Mouse (Mus musculus): ENCODE measurements at regions not wholly inside any gene's neighbourhood (a gene's known extent, or its start where the extent isn't known, plus 50 kb on each side); places are given as distances from the start of the nearest gene placed in this dataset.

DNA sequence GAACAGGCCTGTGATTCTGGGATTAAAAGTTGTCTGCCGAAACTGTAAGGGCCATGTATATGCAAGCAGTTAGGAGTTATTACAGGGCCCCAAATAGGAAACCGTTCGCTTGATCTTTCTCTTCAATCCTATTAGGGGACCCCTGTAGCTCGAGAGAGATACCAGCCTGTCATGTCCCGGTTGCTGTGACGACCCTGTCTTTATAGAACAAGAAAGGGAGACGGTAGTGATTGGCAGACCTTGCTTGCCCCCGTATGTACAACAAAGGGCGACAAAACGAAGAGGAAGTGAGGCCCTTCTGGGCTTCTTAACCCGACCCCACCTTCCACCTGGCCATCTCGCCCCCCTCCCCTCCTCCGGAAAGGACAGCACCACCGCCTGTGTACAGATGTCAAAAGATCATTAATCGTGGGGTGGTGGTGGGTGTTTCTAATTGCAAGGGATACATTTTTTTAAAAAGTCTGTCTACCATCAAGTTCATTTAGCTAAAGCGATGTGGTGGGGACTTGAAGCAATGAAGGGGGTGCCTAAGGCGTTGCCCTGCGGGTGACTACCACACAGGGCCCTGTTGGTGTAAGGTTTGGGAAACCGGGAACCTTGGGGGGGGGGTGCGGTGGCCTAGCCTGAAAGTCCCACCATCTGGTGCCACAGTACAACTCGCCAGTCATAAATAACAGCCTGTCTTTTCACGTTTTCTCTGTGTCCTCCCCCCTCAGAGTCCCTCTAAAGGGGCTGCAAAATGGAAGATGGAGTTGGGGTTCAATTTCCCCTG is 155.1 kb downstream of the Insig2 start:
- no peak overlapping the region for H3K4me2 ChIP-seq (ENCODE audit: low read depth, low read length)

DNA sequence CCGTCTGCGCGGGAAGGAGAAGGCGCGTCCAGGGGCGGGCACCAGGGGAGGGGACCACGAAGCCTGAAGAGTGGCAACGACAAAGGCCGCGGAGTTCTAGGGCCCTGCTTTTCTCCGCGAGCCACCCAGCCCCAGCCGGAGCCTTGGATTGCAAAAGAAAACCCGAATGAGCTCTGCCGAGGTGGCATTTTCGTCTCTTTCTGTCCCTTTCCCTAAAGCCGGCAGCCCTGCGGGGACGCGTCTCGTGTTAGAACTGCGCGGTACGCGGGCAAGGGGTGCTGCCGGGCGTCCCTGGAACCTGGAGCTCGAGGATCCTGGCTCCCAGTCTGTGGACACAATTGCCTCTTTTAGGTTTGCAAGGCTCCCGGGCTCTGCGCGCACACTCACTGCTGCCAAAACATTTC is 154.5 kb downstream of the Insig2 start:
- H3K27ac ChIP-seq (ENCODE audit: low read length): no peak overlapping the region
- peak overlapping the region; percentile 27; the same call in 1 of the 2 replicates for H3K4me2 ChIP-seq (ENCODE audit: low read depth, low read length)
- ATAC-seq (ENCODE audit: insufficient read depth, low FRiP score): no peak
- no peaks in the 10 kb centered on the region for H3K9me3 ChIP-seq (replicated peaks; ENCODE audit: control insufficient read depth, low read length)
- H3K36me3 ChIP-seq (ENCODE audit: control insufficient read depth, insufficient read depth, low read length): no peaks in the 10 kb centered on the region
- H3K4me1 ChIP-seq (ENCODE audit: control insufficient read depth, insufficient read depth, low read length): no peaks in the 10 kb centered on the region; the same call in 1 of the 2 replicates
- 0 out of 2 replicates have a peak overlapping the region, but pooled peaks have one; percentile 20 for H3K4me3 ChIP-seq (replicated peaks; ENCODE audit: low read length)
- 1% methylated on average over 31 of the region's 31 CpGs for WGBS
- H3K9ac ChIP-seq (ENCODE audit: low read length): no peak overlapping the region
- H3K27me3 ChIP-seq (ENCODE audit: control insufficient read depth, insufficient read depth, low read length): peaks cover 61% of the 10 kb centered on the region

More for the DNA sequence above, 155.1 kb downstream of the Insig2 start:
- ATAC-seq (ENCODE audit: insufficient read depth, low FRiP score): no peak
- H3K27ac ChIP-seq (ENCODE audit: low read length): no peak overlapping the region
- H3K27me3 ChIP-seq (ENCODE audit: control insufficient read depth, insufficient read depth, low read length): peaks cover 57% of the 10 kb centered on the region
- H3K9me3 ChIP-seq (replicated peaks; ENCODE audit: control insufficient read depth, low read length): no peaks in the 10 kb centered on the region
- no peaks in the 10 kb centered on the region for H3K36me3 ChIP-seq (ENCODE audit: control insufficient read depth, insufficient read depth, low read length)
- 6% methylated on average over 22 of the region's 22 CpGs for WGBS
- no peak overlapping the region for H3K9ac ChIP-seq (ENCODE audit: low read length)
- 0 out of 2 replicates have a peak overlapping the region, but pooled peaks have one; percentile 20 for H3K4me3 ChIP-seq (replicated peaks; ENCODE audit: low read length)
- no peaks in the 10 kb centered on the region; the same call in 1 of the 2 replicates for H3K4me1 ChIP-seq (ENCODE audit: control insufficient read depth, insufficient read depth, low read length)

- ATAC-seq (ENCODE audit: insufficient read depth, low FRiP score): no peak
- WGBS: 1% methylated on average over 17 of the region's 17 CpGs
- peaks cover 61% of the 10 kb centered on the region for H3K27me3 ChIP-seq (ENCODE audit: control insufficient read depth, insufficient read depth, low read length)
Observed at GRCm38 (mm10) chr1:121178611-121179245, 153.7 kb downstream of the Insig2 start.

DNA sequence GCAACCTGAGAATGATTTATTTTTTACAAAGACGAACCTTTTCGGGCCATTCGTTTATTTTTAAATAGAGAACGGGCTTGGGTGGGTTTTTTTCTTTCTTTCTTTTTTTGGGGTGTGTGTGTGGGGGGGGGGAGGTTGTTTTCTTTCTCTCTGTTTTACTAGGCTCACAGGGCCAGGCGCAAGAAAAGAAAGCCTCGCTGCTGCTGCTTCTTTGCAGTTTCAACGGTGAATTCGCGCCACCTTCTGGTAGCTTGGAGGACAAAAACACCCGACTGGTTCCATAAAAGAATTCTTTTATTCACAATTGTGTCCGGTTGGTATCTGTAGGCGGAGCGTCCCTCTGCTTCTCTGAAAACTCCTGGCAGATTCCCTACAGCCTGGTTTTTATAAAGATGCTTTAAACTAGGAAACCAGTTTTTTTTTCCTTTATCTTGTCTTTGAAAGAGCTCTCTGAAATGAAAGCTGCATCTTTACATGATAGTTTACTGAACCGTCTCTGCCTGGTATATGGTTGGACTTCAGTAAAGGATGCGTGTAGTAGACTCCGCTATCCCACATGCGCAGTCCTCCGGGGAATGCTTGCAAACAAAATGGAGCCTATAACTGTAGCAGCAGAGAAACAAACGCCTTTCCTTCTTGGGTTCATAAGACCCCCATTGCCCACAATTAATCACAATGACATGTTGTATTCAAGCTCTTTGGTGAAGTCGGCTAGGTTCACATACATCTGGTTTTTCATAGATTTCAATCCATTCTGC is 151.9 kb downstream of the Insig2 start:
- Histone ChIP-seq H3K4me2 (ENCODE audit: low read depth, low read length) (no peak overlapping the region), H3K9me3 (replicated peaks; ENCODE audit: control insufficient read depth, low read length) (no peaks in the 10 kb centered on the region), H3K36me3 (ENCODE audit: control insufficient read depth, insufficient read depth, low read length) (no peaks in the 10 kb centered on the region), H3K9ac (ENCODE audit: low read length) (no peak overlapping the region), H3K4me1 (ENCODE audit: control insufficient read depth, insufficient read depth, low read length) (no peaks in the 10 kb centered on the region; the same call in 1 of the 2 replicates), H3K27ac (ENCODE audit: low read length) (no peak overlapping the region), H3K4me3 (replicated peaks; ENCODE audit: low read length) (no peak overlapping the region), H3K27me3 (ENCODE audit: control insufficient read depth, insufficient read depth, low read length) (peaks cover 56% of the 10 kb centered on the region)
- 14% methylated on average over 20 of the region's 20 CpGs for WGBS
- no peak for ATAC-seq (ENCODE audit: insufficient read depth, low FRiP score)

More at GRCm38 (mm10) chr1:121178611-121179245, 153.7 kb downstream of the Insig2 start:
- Histone ChIP-seq H3K9me3 (replicated peaks; ENCODE audit: control insufficient read depth, low read length) (no peaks in the 10 kb centered on the region), H3K4me1 (ENCODE audit: control insufficient read depth, insufficient read depth, low read length) (no peaks in the 10 kb centered on the region; the same call in 1 of the 2 replicates), H3K36me3 (ENCODE audit: control insufficient read depth, insufficient read depth, low read length) (no peaks in the 10 kb centered on the region), H3K4me2 (ENCODE audit: low read depth, low read length) (no peak overlapping the region), H3K4me3 (replicated peaks; ENCODE audit: low read length) (no peak overlapping the region), H3K9ac (ENCODE audit: low read length) (no peak overlapping the region), H3K27ac (ENCODE audit: low read length) (no peak overlapping the region)

- ATAC-seq (ENCODE audit: insufficient read depth, low FRiP score): no peak
- no peaks in the 10 kb centered on the region for H3K9me3 ChIP-seq (replicated peaks; ENCODE audit: control insufficient read depth, low read length)
- H3K27me3 ChIP-seq (ENCODE audit: control insufficient read depth, insufficient read depth, low read length): no peaks in the 10 kb centered on the region
- H3K27ac ChIP-seq (ENCODE audit: low read length): no peak overlapping the region
- no peak overlapping the region for H3K4me3 ChIP-seq (replicated peaks; ENCODE audit: low read length)
- WGBS: 41% methylated on average over 2 of the region's 2 CpGs
- no peak overlapping the region for H3K9ac ChIP-seq (ENCODE audit: low read length)
- H3K4me1 ChIP-seq (ENCODE audit: control insufficient read depth, insufficient read depth, low read length): no peaks in the 10 kb centered on the region
- no peaks in the 10 kb centered on the region for H3K36me3 ChIP-seq (ENCODE audit: control insufficient read depth, insufficient read depth, low read length)
- no peak overlapping the region for H3K4me2 ChIP-seq (ENCODE audit: low read depth, low read length)
Observed at GRCm38 (mm10) chr1:121188895-121189294, 143.5 kb downstream of the Insig2 start.

DNA sequence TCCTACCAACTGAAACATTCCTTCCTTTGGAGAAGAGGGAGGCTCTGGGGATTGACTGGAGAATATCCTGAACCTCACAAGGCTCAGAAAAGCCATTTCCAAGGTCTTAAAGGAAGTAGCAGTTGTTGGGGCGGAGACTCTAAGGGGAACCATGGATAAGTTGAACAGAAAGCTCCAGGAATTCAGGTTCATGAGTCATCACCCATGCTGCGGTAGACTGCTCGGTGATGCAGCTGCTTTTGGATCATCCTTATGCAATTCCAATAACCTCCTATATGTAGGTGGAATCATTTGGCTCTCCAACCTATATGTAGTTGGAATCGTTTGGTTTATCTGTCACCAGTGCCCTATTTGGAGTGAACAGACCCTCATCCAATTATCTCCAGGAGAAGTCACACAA is 137.6 kb downstream of the Insig2 start:
- H3K36me3 ChIP-seq (ENCODE audit: control insufficient read depth, insufficient read depth, low read length): no peaks in the 10 kb centered on the region
- H3K27ac ChIP-seq (ENCODE audit: low read length): no peak overlapping the region
- H3K9me3 ChIP-seq (replicated peaks; ENCODE audit: control insufficient read depth, low read length): no peaks in the 10 kb centered on the region
- no peak overlapping the region for H3K9ac ChIP-seq (ENCODE audit: low read length)
- no peaks in the 10 kb centered on the region for H3K27me3 ChIP-seq (ENCODE audit: control insufficient read depth, insufficient read depth, low read length)
- no peak overlapping the region for H3K4me2 ChIP-seq (ENCODE audit: low read depth, low read length)
- 79% methylated on average over 4 of the region's 4 CpGs for WGBS
- H3K4me3 ChIP-seq (replicated peaks; ENCODE audit: low read length): no peak overlapping the region
- H3K4me1 ChIP-seq (ENCODE audit: control insufficient read depth, insufficient read depth, low read length): no peaks in the 10 kb centered on the region
- no peak for ATAC-seq (ENCODE audit: insufficient read depth, low FRiP score)

DNA sequence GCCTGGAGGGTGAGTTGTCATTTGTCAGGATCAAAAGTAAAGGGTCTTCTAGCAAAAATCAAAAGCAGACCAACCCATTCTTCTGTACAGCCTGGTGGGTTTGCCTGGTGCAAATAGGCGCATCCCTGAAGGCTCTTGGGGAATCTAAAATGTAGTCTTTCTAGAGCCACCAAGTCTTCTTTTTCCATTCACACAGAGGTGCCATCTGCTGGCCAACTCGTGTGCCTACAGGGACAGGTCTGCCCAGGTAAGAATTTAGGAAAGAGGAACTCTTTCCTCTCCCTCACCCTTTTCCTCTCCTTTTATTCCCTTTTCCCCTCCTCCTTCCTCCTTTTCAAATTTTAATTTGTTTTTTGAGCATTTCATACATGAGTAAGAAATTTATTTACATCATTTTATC is 116.5 kb downstream of the Insig2 start:
- H3K4me1 ChIP-seq (ENCODE audit: control insufficient read depth, insufficient read depth, low read length): no peaks in the 10 kb centered on the region
- no peaks in the 10 kb centered on the region for H3K36me3 ChIP-seq (ENCODE audit: control insufficient read depth, insufficient read depth, low read length)
- no peak overlapping the region for H3K4me2 ChIP-seq (ENCODE audit: low read depth, low read length)
- H3K4me3 ChIP-seq (replicated peaks; ENCODE audit: low read length): no peak overlapping the region
- no peaks in the 10 kb centered on the region for H3K9me3 ChIP-seq (replicated peaks; ENCODE audit: control insufficient read depth, low read length)
- H3K27ac ChIP-seq (ENCODE audit: low read length): no peak overlapping the region
- 31% methylated on average over 2 of the region's 2 CpGs for WGBS
- H3K27me3 ChIP-seq (ENCODE audit: control insufficient read depth, insufficient read depth, low read length): no peaks in the 10 kb centered on the region
- ATAC-seq (ENCODE audit: insufficient read depth, low FRiP score): no peak
- H3K9ac ChIP-seq (ENCODE audit: low read length): no peak overlapping the region

GRCm38 (mm10) chr1:121224250-121224649 is 108.1 kb downstream of the Insig2 start:
- ATAC-seq (ENCODE audit: insufficient read depth, low FRiP score): no peak
- Histone ChIP-seq H3K4me3 (replicated peaks; ENCODE audit: low read length) (no peak overlapping the region), H3K36me3 (ENCODE audit: control insufficient read depth, insufficient read depth, low read length) (no peaks in the 10 kb centered on the region), H3K9ac (ENCODE audit: low read length) (no peak overlapping the region), H3K4me2 (ENCODE audit: low read depth, low read length) (no peak overlapping the region), H3K27ac (ENCODE audit: low read length) (no peak overlapping the region), H3K27me3 (ENCODE audit: control insufficient read depth, insufficient read depth, low read length) (no peaks in the 10 kb centered on the region), H3K9me3 (replicated peaks; ENCODE audit: control insufficient read depth, low read length) (no peaks in the 10 kb centered on the region), H3K4me1 (ENCODE audit: control insufficient read depth, insufficient read depth, low read length) (0 out of 2 replicates have a peak, but pooled peaks cover 3% of the 10 kb centered on the region)
- 61% methylated on average over 11 of the region's 11 CpGs for WGBS
